Mouse (Mus musculus): Measurements from ENCODE around the gene Iqgap1.

DNA sequence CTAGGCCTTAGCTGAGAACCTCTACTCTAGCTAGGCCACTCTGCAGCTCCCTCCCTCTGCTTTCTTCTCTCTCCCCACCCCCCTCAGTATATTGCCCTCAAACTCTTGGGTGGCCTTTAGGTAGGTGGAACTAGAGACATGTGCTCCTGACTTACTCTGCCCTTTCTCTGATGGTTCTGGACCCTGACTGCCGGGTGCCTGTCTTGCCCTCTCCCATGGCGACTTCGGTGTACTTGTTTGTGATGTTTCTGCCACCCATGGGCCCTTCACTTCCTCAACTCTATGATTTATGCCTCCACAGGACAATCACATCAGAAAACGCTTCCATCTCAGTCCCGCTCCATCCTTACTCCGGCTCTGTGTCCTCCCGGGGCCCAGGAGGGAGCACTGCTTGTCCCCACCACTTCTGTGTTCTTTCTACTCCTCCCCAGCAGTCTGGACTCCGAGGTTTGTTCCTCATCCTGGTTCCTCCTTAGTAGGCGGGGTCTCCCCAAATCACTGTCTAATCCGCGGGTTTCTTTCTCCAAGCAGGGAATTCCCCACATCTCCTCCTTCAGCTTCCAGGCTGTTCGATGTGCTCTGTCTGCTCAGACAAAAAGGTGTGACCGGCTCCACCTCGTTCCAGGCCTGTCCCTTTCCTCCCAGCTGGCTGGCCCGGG lies 20.0 kb upstream of the Iqgap1 start:
- TF ChIP-seq POLR2A (IDR thresholded peaks at IDR 0.05; ENCODE audit: borderline replicate concordance, low read depth, low read length) = no peak
- no peak for TF ChIP-seq CTCF (IDR thresholded peaks at IDR 0.05; ENCODE audit: low read depth, low read length)
